Mouse (Mus musculus) hindbrain, embryonic 11.5 days (tissue): Measurements from ENCODE around the gene Fam219b. TPM values are rescaled to one million over a fixed set of nuclear protein-coding genes. Genes with fewer than 3 reads are reported as not detected.
A peak's percentile ranks its signal among the peaks of the same experiment; 100 is the strongest.

Experiments
- ATAC-seq: fragments of 200-750 bp; cut with Nextera tagmentation; 2 replicates; pipeline ENCODE4 v1.8.0; 2017; ENCODE audit warnings: mild to moderate bottlenecking, moderate TSS enrichment, moderate library complexity; ENCODE audit not compliant: low FRiP score
- DNase-seq: peaks from one replicate; pipeline ENCODE4 v3.0.0-alpha.2; 2015; ENCODE audit warnings: low spot score
- H3K27ac ChIP-seq: fragments of 300-500 bp; sonication (generic); 2 replicates; pipeline ENCODE4 v1.5.1; 2014; ENCODE audit warnings: mild to moderate bottlenecking, low read depth, low read length
- H3K27me3 ChIP-seq: fragments of 300-500 bp; sonication (generic); 2 replicates; pipeline ENCODE4 v1.6.1; 2014; ENCODE audit warnings: mild to moderate bottlenecking, low read length, moderate library complexity, mixed read lengths; ENCODE audit not compliant: control insufficient read depth, insufficient read depth
- H3K36me3 ChIP-seq: fragments of 300-500 bp; sonication (generic); 2 replicates; pipeline ENCODE4 v1.6.1; 2014; ENCODE audit warnings: mild to moderate bottlenecking, low read length, moderate library complexity, mixed read lengths; ENCODE audit not compliant: control insufficient read depth, insufficient read depth
- H3K4me1 ChIP-seq: fragments of 300-500 bp; sonication (generic); replicated peaks from 2 replicates; pipeline ENCODE4 v1.6.1; 2014; ENCODE audit warnings: low read length, mixed read lengths; ENCODE audit not compliant: control insufficient read depth, insufficient read depth
- H3K4me2 ChIP-seq: fragments of 300-500 bp; sonication (generic); replicated peaks from 2 replicates; pipeline ENCODE4 v1.6.1; 2014; ENCODE audit warnings: mild to moderate bottlenecking, low read depth, low read length
- H3K4me3 ChIP-seq: fragments of 300-500 bp; sonication (generic); 2 replicates; pipeline ENCODE4 v1.5.1; 2014; ENCODE audit warnings: low read depth, low read length
- H3K9ac ChIP-seq: fragments of 300-500 bp; sonication (generic); 2 replicates; pipeline ENCODE4 v1.6.1; 2014; ENCODE audit warnings: low read depth, low read length
- H3K9me3 ChIP-seq: fragments of 300-500 bp; sonication (generic); 2 replicates; pipeline ENCODE4 v1.6.1; 2016; ENCODE audit warnings: low read length; ENCODE audit not compliant: control insufficient read depth
- WGBS: fragments of 180-500 bp; shearing (Covaris S2); extraction: QIAGEN DNeasy Blood & Tissue Kit; methylation state at CpG from one replicate; pipeline ENCODE4 v1.1.7; 2014; 5-methylcytosine and 5-hydroxymethylcytosine counted together
- polyA plus RNA-seq: library from polyadenylated mRNA; unstranded; fragments of >200 nt; fragmentation: Nextera tagmentation; extraction: Ambion mirVana; gene quantifications from 2 replicates; pipeline ENCODE4 v1.2.1, GENCODE M21; 2014

Gene Fam219b
- polyA plus RNA-seq, 1 experiment from 2014 or later: 17.7 TPM

GRCm38 (mm10) chr9:57521056-57521911, 16.0 kb upstream of the Fam219b start, which contains the start of gene Cox5a:
Cox5a (plus strand) TSS chr9:57521274.
- H3K9me3 ChIP-seq: no peaks in the 10 kb centered on the region
- H3K4me2 ChIP-seq: peak within 1 kb of the TSS; percentile 78
- peak within 1 kb of the TSS; percentile 96 for H3K4me3 ChIP-seq
- peak within 1 kb of the TSS; percentile 97 for H3K9ac ChIP-seq
- WGBS: under 1% methylated on average over 88 of the region's 95 CpGs
- ATAC-seq (peak; percentile 95), DNase-seq (peak; percentile 93)
- H3K27me3 ChIP-seq: no peaks in the 10 kb centered on the region
- H3K36me3 ChIP-seq: no peaks in the 10 kb centered on the region
- H3K4me1 ChIP-seq: no peaks in the 10 kb centered on the region
- H3K27ac ChIP-seq: peak within 1 kb of the TSS; percentile 88

- Histone ChIP-seq H3K9ac (peak overlapping the region; percentile 97), H3K4me2 (peak overlapping the region; percentile 78), H3K4me3 (peak overlapping the region; percentile 96), H3K27ac (no peak overlapping the region), H3K9me3 (no peaks in the 10 kb centered on the region), H3K27me3 (no peaks in the 10 kb centered on the region), H3K4me1 (no peaks in the 10 kb centered on the region), H3K36me3 (no peaks in the 10 kb centered on the region)
- ATAC-seq (no peak), DNase-seq (no peak)
- 53% methylated on average over 7 of the region's 7 CpGs for WGBS
Measured at GRCm38 (mm10) chr9:57522114-57522860, 15.0 kb upstream of the Fam219b start.

- Histone ChIP-seq H3K9ac (no peak overlapping the region), H3K4me1 (no peaks in the 10 kb centered on the region), H3K4me3 (peak overlapping the region; percentile 96; the same call in 1 of the 2 replicates), H3K9me3 (no peaks in the 10 kb centered on the region), H3K4me2 (peak overlapping the region; percentile 78; the same call in 1 of the 2 replicates), H3K36me3 (no peaks in the 10 kb centered on the region), H3K27me3 (no peaks in the 10 kb centered on the region), H3K27ac (no peak overlapping the region)
- no peak for ATAC-seq
- 86% methylated on average over 4 of the region's 4 CpGs for WGBS
- no peak for DNase-seq
Measured at GRCm38 (mm10) chr9:57522861-57523246, 14.5 kb upstream of the Fam219b start.

DNA sequence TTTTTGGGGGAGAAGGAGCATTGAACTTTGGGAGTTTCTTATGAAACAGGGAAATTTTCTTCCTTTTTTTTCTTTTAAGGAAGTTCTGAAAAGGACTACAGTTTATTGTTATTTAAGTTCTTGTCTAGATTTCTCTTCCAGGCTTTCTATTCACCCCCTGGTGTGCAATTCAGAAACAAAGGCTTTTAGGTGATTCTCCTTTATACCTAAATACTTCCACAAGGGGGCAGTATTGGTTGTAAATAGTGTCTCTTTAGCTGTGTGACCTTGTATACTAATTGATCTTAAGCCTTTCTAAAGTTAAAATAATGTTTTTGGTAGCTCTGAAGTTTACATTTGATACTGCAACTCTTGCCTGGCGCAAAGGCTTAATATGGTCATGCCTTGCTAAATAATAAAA, 13.6 kb upstream of the Fam219b start:
- 80% methylated on average over 1 of the region's 1 CpGs for WGBS
- H3K9me3 ChIP-seq: no peaks in the 10 kb centered on the region
- DNase-seq (peak; percentile 73), ATAC-seq (no peak)
- H3K9ac ChIP-seq: no peak overlapping the region
- H3K4me2 ChIP-seq: no peak overlapping the region
- H3K27me3 ChIP-seq: no peaks in the 10 kb centered on the region
- no peak overlapping the region for H3K27ac ChIP-seq
- no peaks in the 10 kb centered on the region for H3K36me3 ChIP-seq
- no peak overlapping the region for H3K4me3 ChIP-seq
- H3K4me1 ChIP-seq: no peaks in the 10 kb centered on the region

GRCm38 (mm10) chr9:57524439-57524838, 12.9 kb upstream of the Fam219b start:
- no peak overlapping the region for H3K9ac ChIP-seq
- ATAC-seq: no peak
- H3K27me3 ChIP-seq: no peaks in the 10 kb centered on the region
- H3K9me3 ChIP-seq: no peaks in the 10 kb centered on the region
- no peak overlapping the region for H3K4me2 ChIP-seq
- DNase-seq: no peak
- no peaks in the 10 kb centered on the region for H3K4me1 ChIP-seq
- no peaks in the 10 kb centered on the region for H3K36me3 ChIP-seq
- no peak overlapping the region for H3K27ac ChIP-seq
- H3K4me3 ChIP-seq: no peak overlapping the region

- Histone ChIP-seq H3K4me2 (no peak overlapping the region), H3K27me3 (no peaks in the 10 kb centered on the region), H3K9me3 (no peaks in the 10 kb centered on the region), H3K9ac (no peak overlapping the region), H3K27ac (no peak overlapping the region), H3K4me1 (no peaks in the 10 kb centered on the region), H3K36me3 (no peaks in the 10 kb centered on the region), H3K4me3 (no peak overlapping the region)
- 92% methylated on average over 2 of the region's 2 CpGs for WGBS
- DNase-seq (no peak), ATAC-seq (no peak)
Measured at GRCm38 (mm10) chr9:57525516-57525915, 11.8 kb upstream of the Fam219b start.

DNA sequence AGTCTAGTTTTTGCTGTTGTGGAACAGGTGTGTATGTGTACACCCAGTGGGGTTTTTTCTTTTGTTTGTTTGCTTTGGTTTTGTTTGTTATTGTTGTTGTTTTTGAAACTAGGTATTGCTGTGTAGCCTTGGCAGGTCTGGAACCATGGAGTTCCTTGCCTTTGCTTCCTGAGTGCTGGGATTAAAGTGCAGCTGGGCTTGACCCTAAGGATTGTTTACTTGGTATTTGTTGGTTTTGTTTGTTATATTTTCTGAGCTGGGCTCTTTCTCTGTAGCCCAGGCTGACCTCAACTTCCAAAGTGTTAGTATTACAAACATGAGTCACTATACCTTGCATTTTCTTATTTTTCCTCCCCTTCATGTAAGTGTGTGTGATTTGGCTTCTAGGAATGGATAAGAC, 10.9 kb upstream of the Fam219b start:
- Histone ChIP-seq H3K27me3 (no peaks in the 10 kb centered on the region), H3K4me3 (no peak overlapping the region), H3K27ac (no peak overlapping the region), H3K9ac (no peak overlapping the region), H3K36me3 (no peaks in the 10 kb centered on the region), H3K4me1 (no peaks in the 10 kb centered on the region), H3K9me3 (no peaks in the 10 kb centered on the region), H3K4me2 (no peak overlapping the region)
- DNase-seq (no peak), ATAC-seq (no peak)

DNA sequence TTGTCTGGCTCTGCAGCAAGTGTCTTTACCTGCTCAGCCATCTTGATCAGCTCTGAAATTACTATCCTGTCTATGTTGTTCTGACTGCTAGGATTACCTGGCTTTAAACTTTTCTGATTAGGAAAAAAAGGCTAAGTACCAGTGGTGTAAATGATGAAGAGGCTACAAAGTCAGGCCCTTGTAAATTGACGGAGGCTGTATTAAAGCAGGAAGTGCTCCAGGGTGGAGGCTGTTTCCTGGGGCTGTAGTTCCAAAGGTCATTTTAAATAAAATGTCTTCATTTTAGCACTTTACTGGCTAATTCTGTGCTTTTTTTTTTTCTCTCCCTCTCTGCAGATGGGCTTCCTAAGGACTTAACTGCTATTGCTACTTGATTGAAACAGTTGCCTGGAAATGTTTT, 5.4 kb upstream of the Fam219b start:
- H3K27me3 ChIP-seq: no peaks in the 10 kb centered on the region
- DNase-seq (no peak), ATAC-seq (no peak)
- H3K4me1 ChIP-seq: no peaks in the 10 kb centered on the region
- no peak overlapping the region for H3K27ac ChIP-seq
- H3K4me3 ChIP-seq: no peak overlapping the region
- WGBS: 87% methylated on average over 1 of the region's 1 CpGs
- H3K9me3 ChIP-seq: no peaks in the 10 kb centered on the region
- no peak overlapping the region for H3K9ac ChIP-seq
- H3K36me3 ChIP-seq: no peaks in the 10 kb centered on the region
- no peak overlapping the region for H3K4me2 ChIP-seq
